Mouse (Mus musculus) erythroid progenitor cell, adult 5-6 weeks (primary cell): Measurements from ENCODE around the gene Tnip3. TPM values are rescaled to one million over a fixed set of nuclear protein-coding genes. Genes with fewer than 3 reads are reported as not detected.

Experiments used
- ATAC-seq: replicated peaks from 2 replicates; pipeline ENCODE4 v1.8.0; 2016; ENCODE audit warnings: moderate number of reproducible peaks, mild to moderate bottlenecking, moderate TSS enrichment, inconsistent platforms; ENCODE audit not compliant: poor library complexity, low FRiP score, severe bottlenecking
- total RNA-seq, 2 experiments: library from RNA; stranded (forward) in 1 of 2; stranded (reverse) in 1 of 2; fragments of 150-400 nt in 1 of 2; fragments of 186-747, 209-891 nt in 1 of 2; gene quantifications; 2 replicates each; pipeline versions ENCODE4 v1.2.3 to v1.2.4; 2015 to 2017; ENCODE audit warnings: low replicate concordance in 2 of 2

The Tnip3 gene
- total RNA-seq (2015; ENCODE audit: low replicate concordance) = not detected in 2 replicates
- 0.30 TPM in 1 of 2 replicates, not detected in the other for total RNA-seq (2017; ENCODE audit: low replicate concordance)

GRCm38 (mm10) chr6:65525192-65525591 lies at the start of gene Tnip3:
Tnip3 (plus strand) TSS chr6:65525313.
- no peak for ATAC-seq

GRCm38 (mm10) chr6:65498786-65499185 lies 26.3 kb upstream of the Tnip3 start:
- ATAC-seq = no peak

- no peak; the same call in 1 of the 2 replicates for ATAC-seq
These were observed 15.0 kb upstream of the Tnip3 start for GRCm38 (mm10) chr6:65510051-65510669.

GRCm38 (mm10) chr6:65513813-65514212 lies 11.3 kb upstream of the Tnip3 start:
- ATAC-seq = no peak

- ATAC-seq = no peak
These were observed 8.4 kb upstream of the Tnip3 start for GRCm38 (mm10) chr6:65516759-65517158.

GRCm38 (mm10) chr6:65520821-65521220 lies 4.3 kb upstream of the Tnip3 start:
- ATAC-seq = no peak

GRCm38 (mm10) chr6:65527892-65528291 lies 2.8 kb downstream of the Tnip3 start:
- no peak for ATAC-seq

- ATAC-seq = no peak
These were observed 6.2 kb downstream of the Tnip3 start for GRCm38 (mm10) chr6:65531232-65531848.

- ATAC-seq = no peak
These were observed 8.6 kb downstream of the Tnip3 start for GRCm38 (mm10) chr6:65533687-65534086.

GRCm38 (mm10) chr6:65537327-65537884 lies 12.3 kb downstream of the Tnip3 start:
- no peak for ATAC-seq

GRCm38 (mm10) chr6:65538022-65538652 lies 13.0 kb downstream of the Tnip3 start:
- no peak for ATAC-seq

GRCm38 (mm10) chr6:65538921-65539320 lies 13.8 kb downstream of the Tnip3 start:
- no peak for ATAC-seq

- no peak for ATAC-seq
These were observed 15.0 kb downstream of the Tnip3 start for GRCm38 (mm10) chr6:65540138-65540537.

GRCm38 (mm10) chr6:65541094-65541493 lies 16.0 kb downstream of the Tnip3 start:
- no peak for ATAC-seq

- no peak for ATAC-seq
These were observed 17.3 kb downstream of the Tnip3 start for GRCm38 (mm10) chr6:65542391-65542790.

- no peak for ATAC-seq
These were observed 17.8 kb downstream of the Tnip3 start for GRCm38 (mm10) chr6:65542913-65543312.

- no peak for ATAC-seq
These were observed 39.0 kb downstream of the Tnip3 start for GRCm38 (mm10) chr6:65563887-65564656.

- no peak for ATAC-seq
These were observed 39.5 kb downstream of the Tnip3 start for GRCm38 (mm10) chr6:65564657-65565039.

GRCm38 (mm10) chr6:65569741-65570140 lies 44.6 kb downstream of the Tnip3 start:
- ATAC-seq = no peak
